Mouse (Mus musculus) heart, embryonic 13.5 days (tissue): ENCODE measurements around the gene Aen. TPM values are rescaled to one million over a fixed set of nuclear protein-coding genes. Genes with fewer than 3 reads are reported as not detected.
A peak's percentile ranks its signal among the peaks of the same experiment; 100 is the strongest.

Experiments used
- ATAC-seq: fragments of 200-750 bp; cut with Nextera tagmentation; 2 replicates; pipeline ENCODE4 v1.8.0; 2017; ENCODE audit warnings: moderate TSS enrichment; ENCODE audit not compliant: insufficient number of reproducible peaks, low FRiP score, low TSS enrichment; ENCODE audit errors: extremely low read depth
- H3K27ac ChIP-seq: fragments of 300-500 bp; sonication (generic); replicated peaks from 2 replicates; pipeline ENCODE4 v1.5.1; 2015; ENCODE audit warnings: moderate library complexity, mild to moderate bottlenecking, inconsistent platforms
- H3K27me3 ChIP-seq: fragments of 300-500 bp; sonication (generic); replicated peaks from 2 replicates; pipeline ENCODE4 v1.6.1; 2015; ENCODE audit warnings: mild to moderate bottlenecking, inconsistent platforms
- H3K36me3 ChIP-seq: fragments of 300-500 bp; sonication (generic); 2 replicates; pipeline ENCODE4 v1.6.1; 2015; ENCODE audit warnings: mild to moderate bottlenecking, inconsistent platforms
- H3K4me1 ChIP-seq: fragments of 300-500 bp; sonication (generic); 2 replicates; pipeline ENCODE4 v1.6.1; 2015; ENCODE audit warnings: inconsistent platforms
- H3K4me2 ChIP-seq: fragments of 300-500 bp; sonication (generic); 2 replicates; pipeline ENCODE4 v1.6.1; 2015; ENCODE audit warnings: inconsistent platforms, mild to moderate bottlenecking, moderate library complexity
- H3K4me3 ChIP-seq: fragments of 300-500 bp; sonication (generic); 2 replicates; pipeline ENCODE4 v1.5.1; 2015; ENCODE audit warnings: moderate library complexity, mild to moderate bottlenecking, inconsistent platforms
- H3K9ac ChIP-seq: fragments of 300-500 bp; sonication (generic); 2 replicates; pipeline ENCODE4 v1.6.1; 2015; ENCODE audit warnings: inconsistent platforms, mild to moderate bottlenecking, moderate library complexity
- H3K9me3 ChIP-seq: fragments of 300-500 bp; sonication (generic); 2 replicates; pipeline ENCODE4 v1.6.1; 2016; ENCODE audit warnings: inconsistent platforms
- WGBS: fragments of 180-500 bp; shearing (Covaris S2); methylation state at CpG from one replicate; pipeline ENCODE4 v1.1.7; 2015; ENCODE audit warnings: mixed read lengths; 5-methylcytosine and 5-hydroxymethylcytosine counted together
- microRNA-seq: library from miRNA; unstranded; fragments of <30 nt; microRNA quantifications from one replicate; pipeline ENCODE4, GENCODE M21; 2016
- polyA plus RNA-seq: library from polyadenylated mRNA; unstranded; fragments of >200 nt; fragmentation: Nextera tagmentation; extraction: Ambion mirVana; gene quantifications from 2 replicates; pipeline ENCODE4 v1.2.1, GENCODE M21; 2015

The Aen gene
- polyA plus RNA-seq, 1 experiment from 2014 or later: 29.5 TPM

GRCm38 (mm10) chr7:78953886-78954572 is 58.4 kb downstream of the Aen start:
- no peak overlapping the region for H3K27ac ChIP-seq
- no peak overlapping the region for H3K9ac ChIP-seq
- no peak for ATAC-seq
- H3K27me3 ChIP-seq: no peaks in the 10 kb centered on the region
- H3K4me2 ChIP-seq: peak overlapping the region; percentile 51
- H3K4me1 ChIP-seq: peaks cover 17% of the 10 kb centered on the region
- no peaks in the 10 kb centered on the region for H3K36me3 ChIP-seq
- H3K9me3 ChIP-seq: no peaks in the 10 kb centered on the region
- WGBS: 28% methylated on average over 11 of the region's 11 CpGs
- H3K4me3 ChIP-seq: peak overlapping the region; percentile 6; the same call in 1 of the 2 replicates

- Histone ChIP-seq H3K36me3 (no peaks in the 10 kb centered on the region), H3K4me1 (peaks cover 17% of the 10 kb centered on the region), H3K4me3 (no peak overlapping the region), H3K27ac (no peak overlapping the region), H3K4me2 (no peak overlapping the region), H3K9me3 (no peaks in the 10 kb centered on the region), H3K9ac (no peak overlapping the region), H3K27me3 (no peaks in the 10 kb centered on the region)
- no peak for ATAC-seq
- 84% methylated on average over 6 of the region's 6 CpGs for WGBS
These were observed 59.0 kb downstream of the Aen start for GRCm38 (mm10) chr7:78954619-78955018.

GRCm38 (mm10) chr7:78955086-78955485 is 59.4 kb downstream of the Aen start:
- Histone ChIP-seq H3K9me3 (no peaks in the 10 kb centered on the region), H3K36me3 (no peaks in the 10 kb centered on the region), H3K9ac (no peak overlapping the region), H3K4me1 (peaks cover 17% of the 10 kb centered on the region), H3K4me3 (no peak overlapping the region), H3K27ac (no peak overlapping the region), H3K27me3 (no peaks in the 10 kb centered on the region), H3K4me2 (no peak overlapping the region)
- no peak for ATAC-seq
- WGBS: 74% methylated on average over 6 of the region's 6 CpGs

- no peak overlapping the region for H3K27ac ChIP-seq
- H3K9ac ChIP-seq: no peak overlapping the region
- peaks cover 8% of the 10 kb centered on the region; the same call in 1 of the 2 replicates for H3K4me1 ChIP-seq
- H3K9me3 ChIP-seq: no peaks in the 10 kb centered on the region
- H3K27me3 ChIP-seq: no peaks in the 10 kb centered on the region
- no peaks in the 10 kb centered on the region for H3K36me3 ChIP-seq
- no peak overlapping the region for H3K4me3 ChIP-seq
- 68% methylated on average over 6 of the region's 6 CpGs for WGBS
- ATAC-seq: no peak
- no peak overlapping the region for H3K4me2 ChIP-seq
These were observed 62.9 kb downstream of the Aen start for GRCm38 (mm10) chr7:78958499-78959073.

Small RNA genes lying within 50 kb of the gene (microRNA-seq; reads per million reads assigned to microRNA genes)
- gene Mir7-2: 4.5 reads per million, percentile 19 among the genes with 10 or more reads in this experiment

Other genes starting within 250 kb of the Aen start
- gene Ntrk3, start 157.8 kb upstream of the Aen start, polyA plus RNA-seq: 0.65 and 1.1 TPM in 2 replicates
- 54.2 and 65.7 TPM in 2 replicates for gene Mrps11, start 112.7 kb upstream of the Aen start, polyA plus RNA-seq
- gene Mrpl46, start 112.3 kb upstream of the Aen start, polyA plus RNA-seq: 53.7 and 59.8 TPM in 2 replicates
- gene Det1, start 48.6 kb upstream of the Aen start, polyA plus RNA-seq: 10.4 and 11.4 TPM in 2 replicates
- gene Isg20, start 17.6 kb downstream of the Aen start, polyA plus RNA-seq: 0.91 and 1.6 TPM in 2 replicates
- gene Acan, start 157.6 kb downstream of the Aen start, polyA plus RNA-seq: 1.2 and 1.6 TPM in 2 replicates
- gene Hapln3, start 235.2 kb downstream of the Aen start, polyA plus RNA-seq: 1.1 and 1.6 TPM in 2 replicates